Mouse (Mus musculus): ENCODE data around the gene Mettl2. TPM values are rescaled to one million over a fixed set of nuclear protein-coding genes. Genes with fewer than 3 reads are reported as not detected.
"Not testable (repeated sequence)": the region's sequence is repeated elsewhere in the genome, so short reads cannot be mapped to it uniquely, and the experiment has no call there.

Mettl2 gene
- polyA plus RNA-seq (2012; rRNA removed) = 8.9 and 10.0 TPM in 2 replicates

GRCm38 (mm10) chr11:105125735-105126519 is at the start of gene Mettl2:
Gene Mettl2 (plus strand): TSS chr11:105126425.
- peak within 1 kb of the TSS; percentile 93 for H3K4me3 ChIP-seq (replicated peaks; ENCODE audit: extremely low read depth, low read depth, low read length)
- peak; percentile 71 for DNase-seq
- peak; percentile 85; the same call in 1 of the 2 replicates for TF ChIP-seq POLR2A (IDR thresholded peaks at IDR 0.05; ENCODE audit: borderline replicate concordance, extremely low read depth, low read depth, low read length)
- peak; percentile 79 for TF ChIP-seq CTCF (IDR thresholded peaks at IDR 0.05; ENCODE audit: insufficient read depth, low read length)
- WGBS = 2% methylated on average over 29 of the region's 38 CpGs
- H3K4me1 ChIP-seq (ENCODE audit: control insufficient read depth, insufficient read depth, low read length) = peaks cover 3% of the 10 kb centered on the region; the same call in 1 of the 2 replicates

GRCm38 (mm10) chr11:105112448-105112847 is 13.8 kb upstream of the Mettl2 start:
- WGBS = 78% methylated on average over 21 of the region's 22 CpGs
- not testable (repeated sequence) for H3K4me3 ChIP-seq (replicated peaks; ENCODE audit: extremely low read depth, low read depth, low read length); DNase-seq; H3K4me1 ChIP-seq (ENCODE audit: control insufficient read depth, insufficient read depth, low read length)

GRCm38 (mm10) chr11:105117814-105118213 is 8.4 kb upstream of the Mettl2 start:
- TF ChIP-seq CTCF (IDR thresholded peaks at IDR 0.05; ENCODE audit: insufficient read depth, low read length) (no peak), POLR2A (IDR thresholded peaks at IDR 0.05; ENCODE audit: borderline replicate concordance, extremely low read depth, low read depth, low read length) (no peak)
- DNase-seq = no peak
- Histone ChIP-seq H3K4me1 (ENCODE audit: control insufficient read depth, insufficient read depth, low read length) (no peaks in the 10 kb centered on the region), H3K4me3 (replicated peaks; ENCODE audit: extremely low read depth, low read depth, low read length) (no peak overlapping the region)
- 81% methylated on average over 7 of the region's 7 CpGs for WGBS

GRCm38 (mm10) chr11:105120551-105121061 is 5.6 kb upstream of the Mettl2 start:
- 29% methylated on average over 4 of the region's 4 CpGs for WGBS
- TF ChIP-seq POLR2A (IDR thresholded peaks at IDR 0.05; ENCODE audit: borderline replicate concordance, extremely low read depth, low read depth, low read length) = no peak
- TF ChIP-seq CTCF (IDR thresholded peaks at IDR 0.05; ENCODE audit: insufficient read depth, low read length) = no peak
- DNase-seq = no peak
- H3K4me1 ChIP-seq (ENCODE audit: control insufficient read depth, insufficient read depth, low read length) = no peaks in the 10 kb centered on the region
- H3K4me3 ChIP-seq (replicated peaks; ENCODE audit: extremely low read depth, low read depth, low read length) = no peak overlapping the region

- not testable (repeated sequence) for H3K4me1 ChIP-seq (ENCODE audit: control insufficient read depth, insufficient read depth, low read length); DNase-seq; H3K4me3 ChIP-seq (replicated peaks; ENCODE audit: extremely low read depth, low read depth, low read length)
- 68% methylated on average over 5 of the region's 5 CpGs for WGBS
Observed at GRCm38 (mm10) chr11:105121792-105122191, 4.4 kb upstream of the Mettl2 start.

- DNase-seq = peak; percentile 29
- 6% methylated on average over 9 of the region's 9 CpGs for WGBS
- Histone ChIP-seq H3K4me3 (replicated peaks; ENCODE audit: extremely low read depth, low read depth, low read length) (no peak overlapping the region), H3K4me1 (ENCODE audit: control insufficient read depth, insufficient read depth, low read length) (peaks cover 3% of the 10 kb centered on the region; the same call in 1 of the 2 replicates)
- TF ChIP-seq CTCF (IDR thresholded peaks at IDR 0.05; ENCODE audit: insufficient read depth, low read length) (no peak), POLR2A (IDR thresholded peaks at IDR 0.05; ENCODE audit: borderline replicate concordance, extremely low read depth, low read depth, low read length) (no peak)
Observed at GRCm38 (mm10) chr11:105123986-105124385, 2.2 kb upstream of the Mettl2 start.

- peak overlapping the region; percentile 93 for H3K4me3 ChIP-seq (replicated peaks; ENCODE audit: extremely low read depth, low read depth, low read length)
- 1% methylated on average over 49 of the region's 49 CpGs for WGBS
- TF ChIP-seq POLR2A (IDR thresholded peaks at IDR 0.05; ENCODE audit: borderline replicate concordance, extremely low read depth, low read depth, low read length) = no peak
- TF ChIP-seq CTCF (IDR thresholded peaks at IDR 0.05; ENCODE audit: insufficient read depth, low read length) = no peak
- H3K4me1 ChIP-seq (ENCODE audit: control insufficient read depth, insufficient read depth, low read length) = peaks cover 3% of the 10 kb centered on the region; the same call in 1 of the 2 replicates
- no peak for DNase-seq
Observed at GRCm38 (mm10) chr11:105126520-105127029, 350 bp downstream of the Mettl2 start.

- H3K4me3 ChIP-seq (replicated peaks; ENCODE audit: extremely low read depth, low read depth, low read length) = no peak overlapping the region
- no peaks in the 10 kb centered on the region for H3K4me1 ChIP-seq (ENCODE audit: control insufficient read depth, insufficient read depth, low read length)
- 82% methylated on average over 7 of the region's 7 CpGs for WGBS
- TF ChIP-seq POLR2A (IDR thresholded peaks at IDR 0.05; ENCODE audit: borderline replicate concordance, extremely low read depth, low read depth, low read length) = no peak
- no peak for DNase-seq
Observed at GRCm38 (mm10) chr11:105135692-105136091, 9.5 kb downstream of the Mettl2 start.

GRCm38 (mm10) chr11:105137255-105137654 is 11.0 kb downstream of the Mettl2 start:
- WGBS = 93% methylated on average over 2 of the region's 2 CpGs

GRCm38 (mm10) chr11:105140512-105140911 is 14.3 kb downstream of the Mettl2 start:
- H3K4me3 ChIP-seq (replicated peaks; ENCODE audit: extremely low read depth, low read depth, low read length); H3K4me1 ChIP-seq (ENCODE audit: control insufficient read depth, insufficient read depth, low read length); DNase-seq: not testable (repeated sequence)
- WGBS = 93% methylated on average over 8 of the region's 8 CpGs

More at GRCm38 (mm10) chr11:105137255-105137654, 11.0 kb downstream of the Mettl2 start:
- H3K4me3 ChIP-seq (replicated peaks; ENCODE audit: extremely low read depth, low read depth, low read length); H3K4me1 ChIP-seq (ENCODE audit: control insufficient read depth, insufficient read depth, low read length); DNase-seq: not testable (repeated sequence)

Data from lung, adult 2 months (tissue).